Comparison of ENCODE assay signal across 18 mouse cellular contexts in the genomic region with DNA sequence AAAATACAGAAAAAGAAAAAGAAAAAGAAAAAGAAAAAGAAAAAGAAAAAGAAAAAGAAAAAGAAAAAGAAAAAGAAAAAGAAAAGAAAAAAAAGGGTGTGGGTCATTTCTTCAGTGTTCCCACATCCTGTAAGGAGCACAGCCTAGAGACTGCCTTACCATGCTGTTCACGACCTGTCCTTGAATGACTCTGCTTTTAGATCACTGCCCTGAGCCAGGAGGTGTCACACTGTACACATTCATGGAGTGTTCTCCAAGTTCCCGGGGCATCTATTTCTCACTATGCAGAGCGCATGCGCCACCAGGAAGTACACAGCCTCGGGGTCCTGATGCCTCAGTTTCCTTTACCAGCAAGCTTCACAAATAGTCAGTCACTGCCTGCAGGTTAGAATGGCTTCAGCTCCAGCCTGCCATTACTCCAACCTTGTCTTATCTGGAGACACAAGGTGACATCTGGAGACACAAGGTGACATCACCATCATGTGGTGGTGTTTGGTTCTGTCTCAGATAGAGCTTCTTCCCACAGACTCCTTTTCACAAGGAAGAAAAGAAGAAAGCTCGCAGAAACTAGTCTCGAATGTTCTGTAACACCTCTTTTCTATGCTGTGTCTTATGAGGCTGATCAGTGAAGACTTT. TPM values are rescaled to one million over a fixed set of nuclear protein-coding genes. Genes with fewer than 3 reads are reported as not detected.
DNase-seq lines count a peak whose midpoint lies in the region; ATAC-seq and TF ChIP-seq lines count a peak whose summit lies in the region.
"Had no signal": no experiment of that assay in that cellular context is flagged by ENCODE, and none has a peak within 500 bp of the region (broad histone marks: within the 10 kb centered on the region; RNA-seq: fewer than 3 reads in every experiment).

No protein-coding gene starts in this region.

- TF ChIP-seq EP300 in MEL (IDR thresholded peaks at IDR 0.05; ENCODE audit: low read depth in 1 of 2, low read length in 2 of 2), result no peak
- no peak for TF ChIP-seq EP300 in stomach, postnatal 0 days (optimal IDR thresholded peaks at IDR 0.05)

- H3K27ac ChIP-seq in MEL (ENCODE audit: control insufficient read depth, low read depth, low read length), result no peak overlapping the region
- H3K27ac ChIP-seq in stomach, postnatal 0 days (replicated peaks), result no peak overlapping the region
- H3K27ac ChIP-seq: forebrain, embryonic 15.5 days; heart, embryonic 10.5 days; hindbrain, embryonic 13.5 days; hindbrain, postnatal 0 days had no signal

- H3K36me3 ChIP-seq in MEL (ENCODE audit: control insufficient read depth in 1 of 2, insufficient read depth in 2 of 2, low read length in 2 of 2), result no peaks in the 10 kb centered on the region; a peak in 1 of 4 replicates
- no peaks in the 10 kb centered on the region for H3K36me3 ChIP-seq in stomach, postnatal 0 days (ENCODE audit: control insufficient read depth, insufficient read depth, low read length)
- H3K36me3 ChIP-seq: forebrain, embryonic 15.5 days; heart, embryonic 10.5 days; hindbrain, embryonic 13.5 days had no signal

- H3K27me3 ChIP-seq in MEL (ENCODE audit: control insufficient read depth in 1 of 2, insufficient read depth in 2 of 2, low read length in 2 of 2), result no peaks in the 10 kb centered on the region
- no peaks in the 10 kb centered on the region for H3K27me3 ChIP-seq in stomach, postnatal 0 days (ENCODE audit: control insufficient read depth, insufficient read depth, low read length)
- H3K27me3 ChIP-seq: forebrain, embryonic 15.5 days; hindbrain, embryonic 13.5 days had no signal

- TF ChIP-seq CTCF in MEL (IDR thresholded peaks at IDR 0.05 in 2 of 3, conservative IDR thresholded peaks at IDR 0.05 in 1 of 3; ENCODE audit: control insufficient read depth in 1 of 3, insufficient read depth in 1 of 3, low read depth in 2 of 3, low read length in 3 of 3, poor library complexity in 1 of 3, severe bottlenecking in 1 of 3), result no peak
- peak; percentile 9; the same call in 1 of the 2 replicates for TF ChIP-seq CTCF in stomach, postnatal 0 days (IDR thresholded peaks at IDR 0.05; ENCODE audit: low read depth)

- TF ChIP-seq POLR2A in MEL (IDR thresholded peaks at IDR 0.05; ENCODE audit: control insufficient read depth in 1 of 2, insufficient read depth in 1 of 2, low read depth in 1 of 2, low read length in 2 of 2, poor library complexity in 1 of 2), result no peak

- 86% methylated on average over 7 of the region's 7 CpGs for WGBS in stomach, postnatal 0 days

- intact Hi-C loops in heart, postnatal 36 days (cut with DNase I), result no loop called here

- DNase-seq in MEL (ENCODE audit: low read depth, low spot score) (peak; percentile 39), liver (no peak)
- DNase-seq in stomach, postnatal 0 days (ENCODE audit: low spot score), result no peak
- no peak for DNase-seq in kidney, adult 11 months
- no peak for DNase-seq in heart, postnatal 36 days
- DNase-seq: adrenal gland, postnatal 14 days; B cell, adult 2 months; cerebellum, adult 2 months; cerebellum, postnatal 10 days; heart, adult 18-20 months; heart, postnatal 10 days had no signal

- ATAC-seq in CD4-positive, CD25-positive, alpha-beta regulatory T cell, adult 4 months, result peak; percentile 43
- ATAC-seq in inflammation-experienced regulatory T-cells, adult 6 months, result peak; percentile 25
- ATAC-seq in stomach, postnatal 0 days (ENCODE audit: low FRiP score, low TSS enrichment), result no peak
- ATAC-seq: forebrain, embryonic 15.5 days; hindbrain, postnatal 0 days; intestine, embryonic 16.5 days had no signal

- peak; percentile 4 for TF ChIP-seq RAD21 in MEL (IDR thresholded peaks at IDR 0.05; ENCODE audit: low read depth, low read length)

- H3K4me2 ChIP-seq in stomach, postnatal 0 days (replicated peaks; ENCODE audit: low read depth), result no peak overlapping the region
- H3K4me2 ChIP-seq: forebrain, embryonic 15.5 days; hindbrain, embryonic 13.5 days had no signal

- peaks cover 2 to 5% of the 10 kb centered on the region in 2 experiments; a peak in 3 of 4 replicates for H3K4me1 ChIP-seq in MEL (ENCODE audit: control insufficient read depth in 1 of 2, insufficient read depth in 2 of 2, low read length in 2 of 2)
- H3K4me1 ChIP-seq in stomach, postnatal 0 days (replicated peaks; ENCODE audit: control insufficient read depth, insufficient read depth), result 0 out of 2 replicates have a peak, but pooled peaks cover under 1% of the 10 kb centered on the region
- H3K4me1 ChIP-seq: forebrain, embryonic 15.5 days had no signal

- H3K4me3 ChIP-seq in MEL (ENCODE audit: control insufficient read depth in 1 of 2, insufficient read depth in 1 of 2, low read depth in 2 of 2, low read length in 2 of 2), result no peak overlapping the region
- no peak overlapping the region for H3K4me3 ChIP-seq in stomach, postnatal 0 days (ENCODE audit: low read depth, low read length)
- H3K4me3 ChIP-seq: forebrain, embryonic 15.5 days; heart, embryonic 10.5 days; hindbrain, embryonic 13.5 days had no signal

- H3K9ac ChIP-seq in MEL (ENCODE audit: control insufficient read depth, low read depth, low read length, poor library complexity, severe bottlenecking), result no peak overlapping the region
- no peak overlapping the region for H3K9ac ChIP-seq in stomach, postnatal 0 days (ENCODE audit: low read length)
- H3K9ac ChIP-seq: forebrain, embryonic 15.5 days; hindbrain, embryonic 13.5 days had no signal

- H3K9me3 ChIP-seq in MEL (replicated peaks; ENCODE audit: insufficient read depth, low read length), result no peaks in the 10 kb centered on the region
- no peaks in the 10 kb centered on the region for H3K9me3 ChIP-seq in stomach, postnatal 0 days (ENCODE audit: control insufficient read depth, low read length)
- H3K9me3 ChIP-seq: forebrain, embryonic 15.5 days; heart, embryonic 10.5 days; hindbrain, embryonic 13.5 days had no signal

- no peaks in the 10 kb centered on the region for H3K79me2 ChIP-seq in MEL (ENCODE audit: control insufficient read depth, insufficient read depth, low read length, poor library complexity)

TF ChIP-seq in MEL, 35 proteins besides CTCF, POLR2A, EP300 and RAD21:
- TF ChIP-seq E2F4 (IDR thresholded peaks at IDR 0.05; ENCODE audit: borderline replicate concordance, low read depth, low read length) (no peak), MEF2A (IDR thresholded peaks at IDR 0.05; ENCODE audit: extremely low read depth, insufficient replicate concordance, low read depth, low read length, poor library complexity, severe bottlenecking) (no peak), TAL1 (IDR thresholded peaks at IDR 0.05; ENCODE audit: low read length) (peak; percentile 15; the same call in 1 of the 2 replicates), ETS1 (IDR thresholded peaks at IDR 0.05; ENCODE audit: low read depth, low read length) (peak; percentile 50), SMC3 (IDR thresholded peaks at IDR 0.05; ENCODE audit: low read depth, low read length) (0 out of 2 replicates have a peak, but pooled peaks have one; percentile 6), TCF12 (IDR thresholded peaks at IDR 0.05; ENCODE audit: low read depth, low read length) (0 out of 2 replicates have a peak, but pooled peaks have one; percentile 22), GATA1 (IDR thresholded peaks at IDR 0.05; ENCODE audit: low read depth, low read length) (0 out of 2 replicates have a peak, but pooled peaks have one; percentile 10)

RNA-seq across cellular contexts. Expression of a gene that starts 48.4 kb away (rescaled TPM):
- polyA plus RNA-seq in CD4-positive, CD25-positive, alpha-beta regulatory T cell, adult 4 months (2017; shearing (Covaris generic)), result 100 to 1,000 TPM; 249 to 250 TPM
- total RNA-seq in MEL (2012; rRNA removed), result 255 and 284 TPM in 2 replicates
- 100 to 1,000 TPM in 1 of 2 experiments, not detected in 1; 309 TPM for polyA plus RNA-seq in MEL (2012; ENCODE audit: insufficient read depth in 1 of 2, insufficient read length in 2 of 2, low read depth in 1 of 2, low replicate concordance in 2 of 2, missing spikeins in 1 of 2)
- polyA plus RNA-seq in inflammation-experienced regulatory T-cells, adult 6 months (2017; shearing (Covaris generic)), result 100 to 1,000 TPM; 255 to 323 (median 266) TPM
- 357 and 358 TPM in 2 replicates for polyA plus RNA-seq in stomach, postnatal 0 days (2015; fragmentation: Nextera tagmentation; extraction: Ambion mirVana)
- 100 to 1,000 TPM; 162 to 167 TPM for total RNA-seq in heart, postnatal 36 days (2021)
